In the genomic region with DNA sequence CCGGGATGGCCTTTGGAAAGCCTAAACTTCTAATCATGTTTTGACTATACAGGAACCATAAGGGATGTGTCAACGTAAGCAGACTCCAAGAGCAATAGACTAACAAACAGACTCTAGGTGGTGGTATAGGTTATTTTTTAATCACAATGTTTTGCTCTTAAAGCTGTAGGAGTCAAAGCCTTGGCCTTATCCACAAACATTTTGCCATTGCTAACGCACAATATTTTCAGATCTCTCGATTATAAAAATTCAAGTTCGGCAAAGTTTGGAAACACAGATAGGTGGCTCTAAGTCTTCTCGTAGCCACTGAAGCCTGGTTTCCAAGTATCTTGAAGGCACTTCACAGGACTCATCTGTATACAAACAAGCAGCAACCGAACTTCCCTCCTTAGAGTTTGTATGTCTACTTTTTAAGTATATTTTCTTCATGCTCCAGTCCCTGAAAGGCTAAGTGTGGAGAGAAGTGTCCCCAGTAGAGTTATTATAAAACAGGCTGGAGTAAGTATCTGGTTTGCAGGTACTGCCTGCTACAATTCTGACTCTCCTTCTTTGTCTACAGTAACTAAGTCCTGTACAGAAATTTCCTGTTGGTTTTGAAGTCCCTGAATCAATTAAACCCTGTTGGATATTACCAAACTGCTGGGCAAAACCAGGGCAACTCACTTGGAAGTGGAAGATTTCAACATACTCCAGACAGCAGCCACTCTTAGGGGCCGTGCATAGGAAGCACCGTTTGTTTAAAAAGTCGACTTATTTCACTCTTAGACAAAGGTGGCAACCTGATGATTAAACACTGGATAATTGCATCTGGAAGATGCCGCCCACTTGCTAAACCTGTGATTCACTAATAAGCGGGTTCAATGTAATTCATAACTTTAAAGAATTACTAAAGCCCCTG, we compare ENCODE assay signal across 7 mouse cellular contexts. TPM values are rescaled to one million over a fixed set of nuclear protein-coding genes. Genes with fewer than 3 reads are reported as not detected.
DNase-seq lines count a peak whose midpoint lies in the region; ATAC-seq and TF ChIP-seq lines count a peak whose summit lies in the region.

No protein-coding gene starts in this region.

- no peak for ATAC-seq in embryonic facial prominence, embryonic 11.5 days (replicated peaks; ENCODE audit: insufficient number of reproducible peaks, low FRiP score, low TSS enrichment, low read depth)
- no peak for ATAC-seq in intestine, embryonic 14.5 days (replicated peaks; ENCODE audit: low FRiP score, low TSS enrichment, low read depth)

- no peaks in the 10 kb centered on the region for H3K9me3 ChIP-seq in embryonic facial prominence, embryonic 11.5 days (replicated peaks; ENCODE audit: control insufficient read depth, low read length)
- H3K9me3 ChIP-seq in intestine, embryonic 14.5 days (ENCODE audit: control insufficient read depth, low read length) = no peaks in the 10 kb centered on the region

- WGBS in spleen, adult 2 months = 20% methylated on average over 12 of the region's 12 CpGs
- WGBS in embryonic facial prominence, embryonic 11.5 days = 30% methylated on average over 12 of the region's 12 CpGs
- WGBS in intestine, embryonic 14.5 days = 18% methylated on average over 12 of the region's 12 CpGs

- TF ChIP-seq CTCF in spleen, adult 2 months (IDR thresholded peaks at IDR 0.05; ENCODE audit: extremely low read depth, insufficient read depth, insufficient read length, insufficient replicate concordance) = no peak

- no peak for DNase-seq in spleen, adult 2 months (ENCODE audit: low read depth in 1 of 2, low spot score in 2 of 2)
- DNase-seq in spleen, postnatal 4 days (ENCODE audit: low spot score in 2 of 2) = no peak
- DNase-seq in embryonic facial prominence, embryonic 11.5 days (ENCODE audit: low spot score) = peak; percentile 30
- no peak for DNase-seq in intestine, embryonic 14.5 days (ENCODE audit: low spot score)
- peak; percentile 66 for DNase-seq in naive thymus-derived CD4-positive, alpha-beta T cell, adult 2 months (ENCODE audit: low read depth)
- DNase-seq in left cerebral cortex, adult 18-20 months (ENCODE audit: low spot score in 2 of 2) = no peak
- no peak for DNase-seq in layer of hippocampus, adult 9-11 months

- H3K4me1 ChIP-seq in spleen, adult 2 months (ENCODE audit: control insufficient read depth, insufficient read depth, insufficient read length) = peaks cover 8% of the 10 kb centered on the region
- H3K4me1 ChIP-seq in embryonic facial prominence, embryonic 11.5 days (ENCODE audit: control insufficient read depth, insufficient read depth, low read length) = no peaks in the 10 kb centered on the region
- H3K4me1 ChIP-seq in intestine, embryonic 14.5 days (replicated peaks; ENCODE audit: control insufficient read depth, insufficient read depth, low read length) = peaks cover 17% of the 10 kb centered on the region

- H3K4me3 ChIP-seq in spleen, adult 2 months (ENCODE audit: extremely low read depth, insufficient read depth, insufficient read length) = peak overlapping the region; percentile 93
- H3K4me3 ChIP-seq in embryonic facial prominence, embryonic 11.5 days (ENCODE audit: low read depth, low read length) = peak overlapping the region; percentile 95
- peak overlapping the region; percentile 83 for H3K4me3 ChIP-seq in intestine, embryonic 14.5 days (ENCODE audit: low read depth, low read length)

- H3K27me3 ChIP-seq in spleen, adult 2 months (ENCODE audit: control insufficient read depth, insufficient read depth, low read length) = no peaks in the 10 kb centered on the region
- H3K27me3 ChIP-seq in embryonic facial prominence, embryonic 11.5 days (ENCODE audit: control insufficient read depth, insufficient read depth, low read length) = no peaks in the 10 kb centered on the region
- H3K27me3 ChIP-seq in intestine, embryonic 14.5 days (replicated peaks; ENCODE audit: control insufficient read depth, insufficient read depth, low read length) = no peaks in the 10 kb centered on the region

- H3K4me2 ChIP-seq in embryonic facial prominence, embryonic 11.5 days (ENCODE audit: low read depth, low read length) = peak overlapping the region; percentile 64
- peak overlapping the region; percentile 89 for H3K4me2 ChIP-seq in intestine, embryonic 14.5 days (ENCODE audit: low read length)

- no peak overlapping the region for H3K27ac ChIP-seq in spleen, adult 2 months (ENCODE audit: insufficient read depth, low read length)
- no peak overlapping the region for H3K27ac ChIP-seq in embryonic facial prominence, embryonic 11.5 days (replicated peaks; ENCODE audit: low read depth, low read length)
- peak overlapping the region; percentile 99; the same call in 1 of the 2 replicates for H3K27ac ChIP-seq in intestine, embryonic 14.5 days (ENCODE audit: low read depth)

- no peaks in the 10 kb centered on the region for H3K36me3 ChIP-seq in spleen, adult 2 months (ENCODE audit: control insufficient read depth, insufficient read depth, low read length)
- H3K36me3 ChIP-seq in embryonic facial prominence, embryonic 11.5 days (replicated peaks; ENCODE audit: control insufficient read depth, insufficient read depth, low read depth, low read length) = no peaks in the 10 kb centered on the region
- H3K36me3 ChIP-seq in intestine, embryonic 14.5 days (ENCODE audit: control insufficient read depth, insufficient read depth, low read length) = no peaks in the 10 kb centered on the region; the same call in 1 of the 2 replicates

- H3K9ac ChIP-seq in embryonic facial prominence, embryonic 11.5 days (replicated peaks; ENCODE audit: low read length) = peak overlapping the region; percentile 98
- peak overlapping the region; percentile 98 for H3K9ac ChIP-seq in intestine, embryonic 14.5 days (ENCODE audit: low read length)

- TF ChIP-seq POLR2A in spleen, adult 2 months (IDR thresholded peaks at IDR 0.05; ENCODE audit: low read depth, low read length) = no peak

RNA-seq across cellular contexts. Expression of a gene that starts 2.7 kb away (rescaled TPM):
- 4.5 and 6.5 TPM in 2 replicates for polyA plus RNA-seq in spleen, adult 2 months (2012; rRNA removed)
- 29.0 and 43.0 TPM in 2 replicates for polyA plus RNA-seq in embryonic facial prominence, embryonic 11.5 days (2014; fragmentation: Nextera tagmentation; extraction: Ambion mirVana)
- 37.1 and 40.3 TPM in 2 replicates for polyA plus RNA-seq in intestine, embryonic 14.5 days (2014; fragmentation: Nextera tagmentation; extraction: Ambion mirVana)
- 10 to 100 TPM; 51.2 to 53.8 TPM for total RNA-seq in left cerebral cortex, adult 18-20 months (2021)

Comparison
In these comparisons a context has a peak if more than half of its experiments do, and no peak if none do; other contexts are left out.
1. DNase-seq: peak in embryonic facial prominence, embryonic 11.5 days (single experiment) and naive thymus-derived CD4-positive, alpha-beta T cell, adult 2 months (single experiment); none in spleen, adult 2 months (0 of 2), spleen, postnatal 4 days (0 of 2), intestine, embryonic 14.5 days (single experiment), left cerebral cortex, adult 18-20 months (0 of 2) and layer of hippocampus, adult 9-11 months (single experiment).
2. Peak in every context shown above with its lines, with median percentiles within 50 percentile points of each other: H3K4me3 ChIP-seq.